Mouse (Mus musculus) induced T-regulatory cell, adult 2 months (primary cell): ENCODE data around the gene Gtpbp6.
A peak's percentile ranks its signal among the peaks of the same experiment; 100 is the strongest.
"Not testable (repeated sequence)": the region's sequence is repeated elsewhere in the genome, so short reads cannot be mapped to it uniquely, and the experiment has no call there.

Source experiments
- DNase-seq: peaks from one replicate; pipeline ENCODE4 v3.0.0-alpha.2; 2012; ENCODE audit warnings: low read depth

Gene Gtpbp6

DNA sequence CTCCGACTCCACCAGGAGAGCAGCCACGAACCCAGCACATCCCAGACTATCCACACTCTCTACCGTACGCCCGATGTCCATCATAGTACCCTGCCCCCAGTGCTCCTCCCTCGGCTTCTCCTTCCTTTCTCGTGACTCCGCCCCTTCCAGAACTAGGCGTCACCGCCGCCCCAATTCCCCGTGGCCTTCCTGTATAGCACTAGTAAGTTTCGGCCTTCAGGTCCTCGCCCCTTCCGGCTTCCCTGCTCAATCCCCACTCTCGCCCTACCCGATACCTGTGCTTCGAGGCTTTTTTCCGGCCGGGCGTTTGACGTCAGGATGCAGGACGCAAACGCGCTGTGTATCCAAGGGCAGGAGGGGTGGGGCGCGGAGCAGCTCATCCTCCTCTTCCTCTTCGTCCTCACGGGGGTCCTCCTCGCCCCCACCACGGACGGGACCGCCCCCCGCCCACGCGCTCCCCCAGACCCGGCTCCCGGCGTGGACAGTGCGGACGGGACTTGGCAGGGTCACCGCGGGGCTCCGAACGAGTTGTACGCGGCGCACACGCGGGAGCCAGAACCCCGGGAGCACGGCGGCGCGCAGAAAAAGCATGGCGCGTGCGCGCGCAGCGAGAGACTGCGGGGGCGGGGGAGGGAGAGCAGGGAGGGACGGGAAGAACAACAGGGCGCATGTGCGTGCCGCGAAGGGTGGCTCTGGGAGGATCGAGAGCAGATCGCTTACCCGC lies at the start of gene Gtpbp6:
TSS of gene Gtpbp6 (minus strand) at position 617 of the 724 bp plus-strand sequence.
- DNase-seq: peak; percentile 97

DNA sequence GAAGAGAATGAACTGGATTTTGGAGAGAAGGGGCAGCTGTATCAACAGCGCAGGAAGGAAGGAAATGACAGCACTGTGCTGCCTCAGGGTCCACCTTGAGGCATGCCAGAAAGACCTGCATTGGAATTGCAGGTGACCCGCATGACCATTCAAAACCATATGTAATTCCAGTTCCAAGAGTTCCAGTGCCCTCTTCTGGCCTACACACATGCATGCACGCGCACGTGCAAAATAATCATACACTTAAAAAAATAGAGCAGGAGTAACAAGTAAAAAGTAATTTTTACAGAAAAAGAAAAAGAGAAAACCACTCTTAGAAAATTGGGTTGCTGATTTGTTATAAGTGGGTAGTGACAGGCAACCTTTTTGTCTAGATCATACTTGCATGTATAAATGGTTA lies 35.0 kb upstream of the Gtpbp6 start:
- DNase-seq: peak; percentile 32

DNA sequence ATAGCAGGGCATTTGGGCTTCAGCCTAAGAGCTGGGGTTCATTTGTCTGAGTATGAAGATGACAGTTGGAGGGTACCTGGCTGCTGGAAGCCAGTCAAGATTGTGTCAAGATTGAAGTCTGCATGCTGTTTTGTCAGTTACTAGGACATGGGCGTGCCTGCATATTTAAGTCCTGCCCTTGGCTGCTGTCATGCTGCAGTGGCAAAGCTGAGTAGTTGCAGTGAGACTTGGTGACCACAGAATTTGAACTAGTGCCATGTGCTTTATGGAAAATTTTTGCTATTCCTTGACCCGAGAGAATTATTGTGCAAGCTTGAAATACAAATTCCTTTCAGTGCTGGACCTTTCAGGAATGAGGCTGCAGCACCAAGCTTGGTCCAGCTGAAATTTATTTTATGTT lies 34.3 kb upstream of the Gtpbp6 start:
- no peak for DNase-seq

DNA sequence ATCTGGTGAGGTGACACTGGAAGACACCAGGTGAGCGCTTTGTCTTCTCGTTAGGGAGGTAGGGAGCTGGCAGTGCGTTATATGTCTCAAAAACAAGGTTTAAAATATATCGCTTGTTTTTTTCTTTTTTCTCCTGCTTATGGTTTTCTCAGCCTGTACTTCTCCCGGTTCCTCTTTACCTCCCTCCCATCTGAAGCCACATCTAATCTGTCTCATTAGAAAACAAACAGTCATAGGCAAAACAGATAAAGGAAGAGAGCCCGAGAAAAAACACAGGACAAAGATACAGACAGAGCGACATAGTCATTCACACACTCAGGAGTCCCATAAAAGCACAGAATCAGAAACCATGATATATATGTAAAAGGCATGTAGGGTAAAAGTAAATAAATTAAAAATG lies 32.4 kb upstream of the Gtpbp6 start:
- DNase-seq: no peak

DNA sequence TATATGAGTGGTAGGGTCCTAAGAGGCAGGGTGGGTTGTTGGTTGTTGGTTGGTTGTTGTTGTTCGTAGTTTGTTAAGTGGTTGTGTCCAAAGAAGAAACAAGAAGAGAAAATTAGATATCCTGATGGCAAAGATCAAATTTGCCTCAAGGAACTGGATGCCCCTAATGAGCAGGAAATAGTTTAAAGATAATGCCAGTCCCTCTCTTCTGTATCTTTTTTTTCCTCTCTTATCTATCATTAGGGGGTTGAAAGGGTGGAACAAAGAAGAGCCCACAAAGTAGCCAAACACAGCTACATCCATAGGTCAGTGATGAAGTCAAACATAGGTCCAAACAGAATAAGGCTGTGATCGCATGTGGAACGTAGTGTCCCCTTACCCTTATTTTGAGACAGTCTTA lies 31.3 kb upstream of the Gtpbp6 start:
- DNase-seq: no peak

DNA sequence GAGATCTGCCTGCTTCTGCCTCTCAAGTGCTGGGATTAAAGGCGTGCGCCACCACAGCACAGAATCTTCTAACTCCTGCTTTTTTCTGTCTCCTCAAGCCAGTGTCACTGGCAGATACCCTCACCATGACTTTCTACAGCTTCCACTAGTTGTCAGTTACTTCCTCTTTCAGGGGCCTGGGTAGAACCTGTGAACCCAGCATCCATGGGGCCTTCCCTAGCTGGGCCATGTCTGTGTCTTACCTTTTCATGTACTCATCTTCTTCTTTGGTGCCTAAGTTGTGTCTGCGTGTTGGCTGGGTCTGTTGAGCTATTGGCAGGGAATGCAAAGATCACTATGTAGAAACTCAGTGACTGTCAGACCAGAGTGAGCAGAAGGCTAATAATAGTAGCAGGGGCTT lies 29.8 kb upstream of the Gtpbp6 start:
- DNase-seq: no peak

DNA sequence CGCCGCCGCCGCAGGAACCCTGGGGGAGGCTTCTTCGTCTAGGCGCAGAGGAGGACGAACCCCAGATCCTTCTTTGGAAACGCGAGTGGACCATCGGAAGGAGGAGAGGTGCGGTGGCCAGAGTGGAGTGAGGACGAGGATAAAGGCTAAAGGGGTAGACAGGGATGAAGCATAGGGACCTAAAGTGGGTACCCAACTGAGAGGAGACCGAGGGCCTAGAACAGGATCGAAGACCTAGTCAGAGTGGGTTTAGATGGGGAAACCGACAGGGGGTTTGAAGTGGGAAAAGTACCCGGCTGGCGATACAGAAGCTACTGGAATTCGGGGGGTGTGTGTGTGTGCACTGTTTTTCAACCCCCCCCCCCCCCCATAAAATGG lies 28.1 kb upstream of the Gtpbp6 start:
- no peak for DNase-seq

DNA sequence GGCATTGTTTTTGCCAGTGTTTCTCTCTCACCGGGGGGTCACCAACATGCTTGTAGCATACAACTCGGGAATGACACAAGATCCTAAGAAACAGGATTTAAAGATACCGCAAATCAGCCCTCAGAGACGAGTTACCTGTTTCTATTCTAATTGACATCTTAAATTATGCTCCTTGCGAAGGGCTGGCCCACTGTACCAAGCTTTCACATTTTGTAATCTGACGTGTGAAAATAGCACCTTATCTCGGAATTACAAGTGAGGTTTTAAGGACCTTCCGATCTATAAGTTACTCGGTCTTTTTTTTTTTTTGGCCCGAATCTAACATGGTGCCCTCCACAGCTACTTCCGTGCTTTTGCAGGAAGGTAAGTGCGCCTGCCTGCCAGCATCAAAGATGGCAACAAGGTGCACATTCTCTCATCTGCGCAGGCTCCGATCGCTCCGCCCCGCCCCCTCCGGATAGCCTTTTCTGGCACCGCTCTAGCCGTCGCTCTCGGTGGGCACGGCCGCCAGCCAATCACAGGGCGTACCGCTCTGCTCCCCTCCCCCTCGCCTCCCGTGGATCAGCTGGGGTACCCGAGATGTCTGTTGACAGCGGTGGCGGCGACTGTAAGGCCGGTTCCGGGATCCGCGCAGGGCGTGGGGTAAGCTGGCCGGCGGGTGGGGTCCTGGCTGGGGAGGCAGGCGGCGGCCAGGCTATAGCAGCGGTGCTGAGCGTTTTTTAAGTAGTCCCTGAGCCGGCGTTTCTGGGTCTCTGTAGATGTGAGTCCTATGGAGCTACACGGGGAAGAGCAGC lies 27.5 kb upstream of the Gtpbp6 start, which contains the start of gene Chfr:
TSS of gene Chfr (plus strand) at position 550 of the 794 bp plus-strand sequence.
- peak; percentile 99 for DNase-seq

DNA sequence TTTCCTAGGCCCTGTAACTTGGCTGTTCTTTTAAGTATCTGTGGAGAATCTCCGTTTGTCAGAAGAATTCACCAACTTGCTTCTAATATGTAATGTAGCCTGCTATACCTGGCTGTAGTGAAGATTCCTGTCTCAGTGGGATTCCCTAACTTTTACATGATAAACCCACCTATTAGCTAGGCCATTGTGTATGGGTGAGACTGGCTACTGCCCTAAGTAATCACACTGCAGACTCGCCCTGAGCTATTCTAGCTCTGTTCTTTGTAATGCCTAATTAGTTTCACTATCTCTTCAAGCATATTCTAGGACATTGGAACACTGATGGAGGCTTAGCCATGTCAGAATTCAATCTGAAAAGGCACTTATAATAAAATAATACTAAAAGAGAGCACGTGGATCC lies 14.4 kb upstream of the Gtpbp6 start:
- DNase-seq: not testable (repeated sequence)

DNA sequence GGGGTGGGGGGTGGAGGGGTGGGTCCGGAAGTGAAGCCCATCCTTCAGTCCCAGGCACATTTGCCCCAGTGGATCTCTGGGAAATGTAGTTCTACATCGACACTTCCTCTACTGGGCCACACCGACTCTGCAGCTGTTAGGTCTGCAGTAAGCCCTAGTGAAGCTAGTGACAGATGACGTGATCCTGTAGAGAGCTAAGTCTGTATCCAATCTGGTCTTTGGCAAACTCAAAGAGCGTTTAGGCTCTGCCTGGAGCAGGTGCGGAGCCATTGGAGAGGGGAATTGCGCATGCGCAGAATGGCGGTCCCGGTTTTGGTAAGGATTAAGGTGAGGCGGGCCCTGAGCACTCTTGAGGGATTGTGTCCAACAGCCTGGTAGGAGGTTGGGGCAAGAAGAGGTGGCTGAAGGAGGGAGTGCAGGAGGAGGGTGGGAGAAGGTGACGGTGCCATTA lies 2.0 kb upstream of the Gtpbp6 start, which contains the start of gene Zfp605:
TSS of gene Zfp605 (plus strand) at position 102 of the 451 bp plus-strand sequence.
- peak; percentile 91 for DNase-seq

DNA sequence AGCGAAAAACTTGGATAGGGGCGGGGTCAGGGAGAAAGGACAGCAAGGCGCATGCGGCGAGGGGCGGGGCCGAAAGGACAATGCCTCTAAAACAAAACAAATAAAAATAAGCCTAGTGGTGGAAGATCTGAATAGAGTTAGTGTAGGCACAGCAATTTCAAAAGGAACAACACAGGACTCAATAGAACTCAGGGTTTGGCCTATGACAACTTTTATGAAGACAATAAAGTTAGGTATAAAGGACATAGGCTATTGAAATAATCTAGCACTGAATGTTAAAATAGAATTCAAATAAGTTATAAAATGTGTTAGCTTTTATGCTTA lies 270 bp upstream of the Gtpbp6 start:
- DNase-seq: no peak

DNA sequence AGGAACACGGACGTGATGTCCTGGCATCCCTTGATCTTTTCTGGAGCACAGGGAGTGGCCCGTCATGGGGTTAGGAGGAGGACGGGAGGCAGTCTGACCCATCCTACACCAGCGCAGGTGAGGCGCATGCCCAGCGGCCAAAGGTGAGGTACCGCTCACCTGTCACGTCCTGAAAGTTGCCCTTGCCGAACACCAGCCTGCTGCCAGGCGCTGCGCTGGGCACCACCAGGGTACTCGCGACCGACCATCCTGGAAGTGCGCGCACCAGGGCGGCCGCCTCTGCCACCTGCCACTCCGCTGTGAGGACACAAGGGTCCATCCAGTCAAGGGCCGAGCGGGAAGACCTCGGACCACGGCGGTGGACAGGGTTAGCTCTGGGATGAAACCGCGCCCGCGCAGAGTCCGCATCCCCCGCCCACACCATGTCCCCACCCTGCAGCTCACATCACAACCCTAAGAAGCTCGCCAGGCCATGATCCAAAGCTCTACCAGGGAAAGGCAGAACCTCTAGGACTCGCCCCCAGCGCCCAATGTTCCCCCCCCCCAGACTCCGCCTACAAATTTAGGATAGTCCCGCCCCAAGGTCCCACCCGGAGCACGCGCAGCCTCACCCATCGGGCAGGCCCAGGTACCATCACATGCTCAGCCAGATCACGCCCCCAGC lies 964 bp downstream of the Gtpbp6 start:
- DNase-seq: no peak

DNA sequence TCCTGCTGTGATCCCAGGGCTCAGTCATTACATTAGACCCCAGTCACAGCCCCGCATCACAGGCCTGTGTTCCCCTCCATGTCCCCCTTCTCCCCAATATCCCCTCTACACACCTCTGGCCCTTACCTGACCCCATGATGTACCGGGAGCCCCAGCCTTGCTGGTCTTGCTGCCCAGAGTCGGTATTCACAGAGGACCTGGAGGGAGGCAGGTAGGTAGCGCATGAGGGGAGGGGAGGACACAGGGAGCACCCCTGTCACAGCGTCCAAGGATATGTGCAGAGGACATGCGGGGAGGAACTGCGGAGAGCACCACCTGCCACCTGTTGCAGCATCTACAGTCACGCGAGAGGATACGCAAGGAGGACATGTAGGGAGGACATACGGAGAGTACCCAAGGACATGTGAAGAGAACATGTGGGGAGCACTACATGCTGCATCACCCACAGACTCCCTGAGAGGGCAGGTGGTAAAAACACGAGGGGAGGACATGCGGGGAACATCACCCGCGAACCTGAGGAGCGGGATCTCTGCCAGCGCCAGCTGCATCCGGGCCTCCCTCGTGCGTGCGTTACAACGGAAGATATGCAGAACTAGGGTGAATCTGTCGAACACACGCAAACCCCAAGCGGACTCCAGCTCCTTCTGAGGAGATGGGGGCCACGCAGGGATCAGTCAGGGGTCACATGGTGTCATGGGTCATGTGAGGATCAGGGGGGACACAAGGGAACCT lies 1.7 kb downstream of the Gtpbp6 start:
- no peak for DNase-seq

DNA sequence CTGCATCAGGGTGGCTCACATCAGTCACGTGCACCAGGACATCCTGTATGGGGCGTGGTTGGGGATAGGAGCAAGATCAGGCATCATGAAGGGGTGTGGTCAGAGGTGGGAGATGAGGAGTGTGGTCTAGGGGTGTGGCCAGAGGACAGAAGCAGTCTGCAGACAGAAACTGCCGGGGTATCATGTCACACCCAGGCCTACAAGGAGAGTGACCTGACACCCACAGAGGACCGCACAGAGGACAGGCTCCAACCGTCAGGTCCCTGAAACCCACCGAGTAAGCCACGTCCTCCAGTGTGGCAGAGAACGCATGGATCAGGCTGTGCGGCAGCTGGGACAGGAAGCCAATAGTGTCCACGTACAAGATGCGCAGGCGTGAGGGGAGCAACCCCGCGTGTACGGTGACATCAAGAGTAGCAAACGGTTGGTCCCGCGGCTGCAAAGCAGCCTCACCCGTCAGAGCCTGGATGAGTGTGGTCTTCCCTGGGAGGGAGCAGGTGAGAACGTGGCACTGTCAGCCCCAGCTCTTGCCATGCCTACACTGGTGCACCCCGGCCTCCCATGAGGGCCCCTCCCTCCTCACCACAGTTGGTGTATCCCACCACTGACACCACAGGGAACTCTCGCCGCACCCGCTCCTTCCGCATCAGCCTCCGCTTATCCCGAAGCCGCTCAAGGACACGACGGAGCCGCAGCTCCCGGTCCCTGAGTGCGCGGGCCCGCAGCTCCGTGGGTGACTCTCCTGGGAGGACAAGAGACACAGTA lies 3.2 kb downstream of the Gtpbp6 start:
- DNase-seq: no peak

DNA sequence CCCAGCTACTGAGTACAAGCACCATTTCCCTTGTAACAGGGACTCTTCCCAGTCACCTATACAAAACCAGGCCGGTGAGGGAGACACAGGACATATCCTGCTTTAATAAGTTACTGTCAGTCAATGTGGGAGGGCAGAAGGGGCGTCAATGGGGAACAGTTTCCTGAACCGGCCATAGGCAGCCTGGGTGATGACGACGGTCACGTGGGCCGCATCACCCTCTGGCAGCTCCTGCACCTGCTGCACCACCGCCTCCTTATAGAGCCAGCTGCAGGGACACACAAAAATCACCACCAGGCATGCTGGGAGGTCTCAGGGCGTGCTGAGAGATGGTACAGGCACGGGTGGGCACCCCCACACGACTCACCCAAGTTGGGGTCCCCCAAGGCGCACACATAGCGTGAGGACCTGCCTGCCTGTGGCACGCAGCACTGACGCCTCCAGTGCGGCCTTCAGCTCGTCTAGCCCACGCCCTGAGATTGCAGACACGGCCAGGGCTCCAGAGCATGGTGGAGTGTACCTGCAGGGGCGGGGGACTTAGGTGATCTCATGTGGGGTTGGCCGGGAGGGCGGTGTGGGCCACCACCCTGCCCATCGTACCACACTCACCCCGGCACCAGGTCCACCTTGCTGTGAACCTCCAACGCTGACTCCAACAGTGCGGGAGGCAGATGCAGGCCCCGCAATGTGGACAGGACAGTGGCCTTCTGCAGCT lies 3.9 kb downstream of the Gtpbp6 start:
- DNase-seq: no peak

DNA sequence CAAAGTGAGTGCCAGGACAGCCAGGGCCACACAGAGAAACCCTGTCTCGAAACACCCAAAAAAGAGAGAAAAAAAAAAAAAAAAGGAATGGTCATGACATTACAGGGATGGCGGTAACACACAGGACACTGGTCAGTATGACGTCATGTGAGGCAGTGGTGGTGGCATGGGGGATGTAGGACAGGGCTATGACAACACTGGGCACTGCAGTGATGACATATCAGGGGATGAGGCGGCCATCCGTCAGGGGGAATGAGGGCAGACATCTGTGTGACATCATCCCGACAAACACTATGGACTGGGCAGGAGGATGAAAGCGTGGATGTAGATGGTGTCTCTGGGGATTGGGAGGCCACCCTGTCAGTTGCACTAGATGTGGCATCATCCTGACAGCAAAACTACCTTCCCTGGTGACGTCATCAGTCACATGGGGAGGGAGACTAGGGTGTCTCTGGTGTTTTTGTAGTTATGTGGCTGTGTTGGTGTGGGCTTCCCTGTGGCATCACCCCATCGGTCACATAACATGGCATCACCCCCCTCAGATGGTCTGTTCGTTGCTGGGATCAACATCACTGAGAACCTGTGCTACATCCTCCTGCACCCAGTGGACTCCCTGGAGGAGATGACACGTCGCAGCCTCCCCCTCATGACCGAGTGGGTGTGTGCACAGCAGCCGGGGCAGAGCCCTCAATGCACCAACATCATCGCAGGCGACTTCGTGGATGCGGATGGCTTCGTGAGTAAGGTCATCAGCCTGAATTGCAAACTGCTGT lies 5.0 kb downstream of the Gtpbp6 start:
- peak; percentile 16 for DNase-seq

DNA sequence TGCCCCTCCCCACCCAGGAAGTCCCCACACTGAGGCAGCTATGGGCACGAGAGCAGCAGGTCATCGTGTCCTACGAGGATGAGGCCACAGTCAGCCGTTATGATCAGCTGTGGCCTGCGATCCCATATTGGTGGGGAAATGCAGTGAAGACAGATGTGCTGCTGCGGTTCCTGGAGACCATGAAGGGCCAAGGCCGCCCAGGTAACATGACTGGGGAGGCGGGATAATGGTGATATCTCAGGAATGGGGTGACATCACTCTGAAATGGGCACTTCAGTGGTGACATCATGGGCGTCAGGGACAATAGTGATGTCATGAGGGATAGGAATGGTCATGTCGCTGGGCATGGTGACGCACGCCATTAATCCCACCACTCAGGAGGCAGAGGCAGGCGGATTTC lies 5.6 kb downstream of the Gtpbp6 start:
- no peak for DNase-seq

DNA sequence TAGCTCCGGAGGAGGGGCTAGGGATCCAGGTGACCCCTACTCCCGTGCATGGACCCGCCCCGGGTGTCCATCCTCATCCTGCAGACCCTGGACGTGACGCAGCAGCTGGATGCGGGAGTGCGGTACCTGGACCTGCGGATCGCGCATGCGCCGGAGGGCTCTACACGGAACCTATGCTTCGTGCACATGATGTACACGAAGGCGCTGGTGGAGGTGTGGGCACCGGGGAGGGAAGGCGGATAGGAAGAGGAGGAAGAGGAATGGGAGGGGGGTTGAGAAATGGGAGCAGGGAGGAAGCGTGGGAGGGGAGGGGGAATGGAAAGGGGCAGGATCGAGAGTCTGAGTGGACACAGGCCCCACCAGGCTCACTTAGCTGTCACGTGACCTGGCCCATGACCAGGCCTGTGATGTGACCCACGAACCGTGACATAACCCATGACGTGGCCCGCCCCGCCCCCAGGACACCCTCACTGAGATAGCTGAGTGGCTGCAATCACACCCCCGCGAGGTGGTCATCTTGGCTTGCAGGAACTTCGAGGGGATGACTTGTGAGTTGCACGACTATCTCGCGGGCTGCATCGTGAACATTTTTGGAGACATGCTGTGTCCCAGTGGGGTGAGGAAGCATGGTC lies 6.2 kb downstream of the Gtpbp6 start:
- DNase-seq: peak; percentile 73

DNA sequence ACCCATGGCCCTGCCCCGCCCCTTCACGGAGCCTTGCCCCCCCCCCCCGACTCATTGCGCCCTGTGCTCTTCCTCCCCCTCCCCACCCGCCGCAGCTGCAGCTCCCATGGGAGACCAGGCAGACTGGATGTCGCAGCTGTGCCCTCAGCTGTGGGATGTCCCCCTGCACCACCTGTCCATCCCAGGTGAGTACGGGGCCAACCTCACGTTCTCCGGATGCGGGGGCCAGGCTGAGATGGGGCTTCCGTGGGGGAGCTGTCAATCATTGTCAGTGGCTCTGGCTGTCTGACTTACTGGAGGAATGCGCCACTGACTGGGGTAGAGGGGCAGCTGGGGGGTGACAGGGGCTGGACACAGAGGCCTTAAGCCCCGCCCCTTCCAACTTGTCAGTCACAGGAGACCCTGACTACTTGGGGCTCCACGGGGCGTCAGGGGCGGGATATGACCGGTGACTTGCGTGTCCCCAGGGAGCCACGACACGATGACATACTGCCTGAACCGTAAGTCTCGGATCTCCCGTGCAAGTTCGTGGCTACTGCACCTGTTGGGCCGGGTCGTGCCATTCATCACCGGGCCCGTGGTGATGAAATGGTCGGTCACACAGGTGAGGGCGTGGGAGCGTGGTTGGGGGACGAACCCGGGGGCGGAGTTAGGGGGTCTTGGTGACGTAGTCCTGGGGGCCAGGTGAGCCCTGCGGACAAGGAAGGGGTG lies 6.9 kb downstream of the Gtpbp6 start:
- peak; percentile 67 for DNase-seq
